Mouse (Mus musculus): ENCODE data around the gene Ddx31.

Gene Ddx31

GRCm38 (mm10) chr2:28840222-28840951, at the start of gene Ddx31, which contains the start of gene Gtf3c4:
TSS of gene Ddx31 (plus strand) at chr2:28840406.
TSS of gene Gtf3c4 (minus strand) at chr2:28840360.
- peak; percentile 85 to 95 for DNase-seq

- no peak for DNase-seq
Measured at GRCm38 (mm10) chr2:28792931-28793610, 47.1 kb upstream of the Ddx31 start.

GRCm38 (mm10) chr2:28794623-28795022, 45.6 kb upstream of the Ddx31 start:
- DNase-seq = no peak

GRCm38 (mm10) chr2:28796298-28796697, 43.9 kb upstream of the Ddx31 start:
- DNase-seq = no peak

- DNase-seq = no peak
Measured at GRCm38 (mm10) chr2:28797490-28798106, 42.6 kb upstream of the Ddx31 start.

GRCm38 (mm10) chr2:28798390-28798789, 41.8 kb upstream of the Ddx31 start:
- no peak for DNase-seq

GRCm38 (mm10) chr2:28799575-28799974, 40.6 kb upstream of the Ddx31 start:
- DNase-seq = no peak

- DNase-seq = no peak
Measured at GRCm38 (mm10) chr2:28803406-28803805, 36.8 kb upstream of the Ddx31 start.

GRCm38 (mm10) chr2:28808841-28809240, 31.4 kb upstream of the Ddx31 start:
- DNase-seq = no peak

GRCm38 (mm10) chr2:28810260-28811013, 29.8 kb upstream of the Ddx31 start:
- no peak for DNase-seq

- DNase-seq = no peak
Measured at GRCm38 (mm10) chr2:28818866-28819265, 21.3 kb upstream of the Ddx31 start.

GRCm38 (mm10) chr2:28829265-28829664, 10.9 kb upstream of the Ddx31 start:
- DNase-seq = no peak

GRCm38 (mm10) chr2:28836181-28836940, 3.8 kb upstream of the Ddx31 start:
- no peak for DNase-seq

GRCm38 (mm10) chr2:28839501-28840221, 545 bp upstream of the Ddx31 start:
- DNase-seq = peak in 1 of 2 experiments; percentile 3

GRCm38 (mm10) chr2:28842042-28842441, 1.8 kb downstream of the Ddx31 start:
- no peak for DNase-seq

- DNase-seq = no peak
Measured at GRCm38 (mm10) chr2:28848879-28849278, 8.7 kb downstream of the Ddx31 start.

- DNase-seq = no peak
Measured at GRCm38 (mm10) chr2:28852594-28852993, 12.4 kb downstream of the Ddx31 start.

GRCm38 (mm10) chr2:28855773-28856172, 15.6 kb downstream of the Ddx31 start:
- no peak for DNase-seq

GRCm38 (mm10) chr2:28859303-28859702, 19.1 kb downstream of the Ddx31 start:
- DNase-seq = no peak

GRCm38 (mm10) chr2:28860678-28861423, 20.6 kb downstream of the Ddx31 start:
- no peak for DNase-seq

- no peak for DNase-seq
Measured at GRCm38 (mm10) chr2:28863857-28864256, 23.7 kb downstream of the Ddx31 start.

Measured in spleen, adult 18-20 months (tissue).